Mouse (Mus musculus): ENCODE measurements around the gene Hdac7.

Gene Hdac7

GRCm38 (mm10) chr15:97747486-97747885 is 96.8 kb downstream of the Hdac7 start:
- no peak for DNase-seq (ENCODE audit: low read depth in 2 of 2, low spot score in 2 of 2)

- DNase-seq (ENCODE audit: low read depth in 2 of 2, low spot score in 2 of 2): no peak
These were observed 97.6 kb downstream of the Hdac7 start for GRCm38 (mm10) chr15:97746748-97747147.

- DNase-seq (ENCODE audit: low read depth in 2 of 2, low spot score in 2 of 2): no peak
These were observed 98.0 kb downstream of the Hdac7 start for GRCm38 (mm10) chr15:97746278-97746677.

- no peak for DNase-seq (ENCODE audit: low read depth in 2 of 2, low spot score in 2 of 2)
These were observed 99.0 kb downstream of the Hdac7 start for GRCm38 (mm10) chr15:97745331-97745730.

GRCm38 (mm10) chr15:97744930-97745329 is 99.4 kb downstream of the Hdac7 start:
- no peak for DNase-seq (ENCODE audit: low read depth in 2 of 2, low spot score in 2 of 2)

GRCm38 (mm10) chr15:97743961-97744525 is 100.3 kb downstream of the Hdac7 start:
- no peak for DNase-seq (ENCODE audit: low read depth in 2 of 2, low spot score in 2 of 2)

- no peak for DNase-seq (ENCODE audit: low read depth in 2 of 2, low spot score in 2 of 2)
These were observed 101.1 kb downstream of the Hdac7 start for GRCm38 (mm10) chr15:97743210-97743609.
